Mouse (Mus musculus): ENCODE results near the gene Tctn3. TPM values are rescaled to one million over a fixed set of nuclear protein-coding genes. Genes with fewer than 3 reads are reported as not detected.

Tctn3 gene
- polyA plus RNA-seq, 1 experiment from 2014 or later = 13.9 TPM

DNA sequence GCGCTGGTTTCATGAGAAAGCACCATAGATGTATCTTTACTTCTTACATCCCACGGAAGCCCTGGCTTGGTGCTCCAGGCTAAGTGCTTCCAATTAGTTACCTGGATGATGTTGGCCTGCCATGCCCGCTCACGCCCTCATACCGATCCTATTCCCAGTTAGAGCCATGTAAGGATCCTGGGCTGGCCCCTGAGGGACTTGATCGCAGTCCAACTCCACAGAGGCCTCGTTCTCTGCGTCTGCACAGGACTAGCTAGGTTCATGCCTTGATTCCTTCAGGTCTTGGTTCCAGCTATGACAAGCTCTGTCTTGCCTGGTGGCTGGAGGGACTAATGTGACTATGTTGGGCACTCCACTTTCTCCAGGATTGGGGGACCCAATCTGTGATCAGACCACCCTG, 56.9 kb downstream of the Tctn3 start:
- Histone ChIP-seq H3K36me3 (peaks cover 60% of the 10 kb centered on the region), H3K4me2 (replicated peaks) (no peak overlapping the region), H3K9ac (no peak overlapping the region), H3K4me1 (no peaks in the 10 kb centered on the region), H3K27me3 (no peaks in the 10 kb centered on the region), H3K9me3 (replicated peaks) (no peaks in the 10 kb centered on the region), H3K27ac (replicated peaks) (no peak overlapping the region), H3K4me3 (replicated peaks) (no peak overlapping the region)
- WGBS = 86% methylated on average over 8 of the region's 8 CpGs
- no peak for ATAC-seq (ENCODE audit: insufficient number of reproducible peaks, low FRiP score, low TSS enrichment, low read depth)

DNA sequence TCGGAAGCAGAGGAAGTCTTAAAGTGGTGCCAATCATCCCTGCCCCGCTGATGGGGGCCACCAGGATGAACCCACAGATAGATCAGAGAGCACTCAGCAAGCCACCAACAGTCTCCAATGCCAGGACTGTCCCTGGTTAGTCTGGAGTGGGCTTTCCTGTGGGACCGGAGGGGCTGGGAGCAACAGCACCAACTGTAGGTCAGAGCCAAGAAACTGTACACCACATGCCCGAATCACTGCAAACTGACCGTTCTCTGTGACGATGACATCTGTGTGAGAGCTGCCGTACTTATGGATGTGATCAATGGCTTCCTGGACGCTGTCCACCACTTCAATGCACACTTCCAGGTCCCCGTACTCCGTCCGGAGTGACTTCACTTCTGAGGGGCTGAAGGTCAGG, 57.7 kb downstream of the Tctn3 start:
- H3K4me2 ChIP-seq (replicated peaks) = no peak overlapping the region
- peaks cover 60% of the 10 kb centered on the region for H3K36me3 ChIP-seq
- 87% methylated on average over 11 of the region's 11 CpGs for WGBS
- H3K4me1 ChIP-seq = peaks cover 1% of the 10 kb centered on the region; the same call in 1 of the 2 replicates
- no peaks in the 10 kb centered on the region for H3K9me3 ChIP-seq (replicated peaks)
- H3K27me3 ChIP-seq = no peaks in the 10 kb centered on the region
- no peak overlapping the region for H3K9ac ChIP-seq
- no peak overlapping the region for H3K4me3 ChIP-seq (replicated peaks)
- ATAC-seq (ENCODE audit: insufficient number of reproducible peaks, low FRiP score, low TSS enrichment, low read depth) = no peak
- H3K27ac ChIP-seq (replicated peaks) = no peak overlapping the region

DNA sequence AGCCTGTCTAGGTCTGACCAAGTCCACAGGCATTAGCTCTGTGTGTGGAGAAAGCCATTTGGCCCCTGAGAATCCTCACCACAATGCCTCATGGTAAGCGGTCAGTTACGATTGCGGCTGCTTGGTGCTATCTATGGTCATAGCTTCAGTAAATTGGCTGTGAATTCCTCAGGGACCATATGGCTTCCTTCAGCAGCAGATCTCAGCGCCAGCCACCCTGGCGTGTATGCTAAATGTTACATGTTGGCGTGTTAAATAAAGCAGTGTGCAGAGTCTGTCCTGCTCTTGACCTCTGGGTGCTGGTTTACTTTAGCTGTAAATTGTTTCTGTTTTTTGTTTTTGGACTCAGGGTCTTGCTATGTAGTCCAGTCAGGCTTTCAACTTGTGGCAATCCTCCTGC, 58.2 kb downstream of the Tctn3 start:
- Histone ChIP-seq H3K36me3 (peaks cover 60% of the 10 kb centered on the region), H3K4me1 (peaks cover 6% of the 10 kb centered on the region; the same call in 1 of the 2 replicates), H3K4me3 (replicated peaks) (no peak overlapping the region), H3K27ac (replicated peaks) (no peak overlapping the region), H3K4me2 (replicated peaks) (no peak overlapping the region), H3K27me3 (no peaks in the 10 kb centered on the region), H3K9me3 (replicated peaks) (no peaks in the 10 kb centered on the region), H3K9ac (no peak overlapping the region)
- ATAC-seq (ENCODE audit: insufficient number of reproducible peaks, low FRiP score, low TSS enrichment, low read depth) = no peak
- WGBS = 92% methylated on average over 6 of the region's 6 CpGs

DNA sequence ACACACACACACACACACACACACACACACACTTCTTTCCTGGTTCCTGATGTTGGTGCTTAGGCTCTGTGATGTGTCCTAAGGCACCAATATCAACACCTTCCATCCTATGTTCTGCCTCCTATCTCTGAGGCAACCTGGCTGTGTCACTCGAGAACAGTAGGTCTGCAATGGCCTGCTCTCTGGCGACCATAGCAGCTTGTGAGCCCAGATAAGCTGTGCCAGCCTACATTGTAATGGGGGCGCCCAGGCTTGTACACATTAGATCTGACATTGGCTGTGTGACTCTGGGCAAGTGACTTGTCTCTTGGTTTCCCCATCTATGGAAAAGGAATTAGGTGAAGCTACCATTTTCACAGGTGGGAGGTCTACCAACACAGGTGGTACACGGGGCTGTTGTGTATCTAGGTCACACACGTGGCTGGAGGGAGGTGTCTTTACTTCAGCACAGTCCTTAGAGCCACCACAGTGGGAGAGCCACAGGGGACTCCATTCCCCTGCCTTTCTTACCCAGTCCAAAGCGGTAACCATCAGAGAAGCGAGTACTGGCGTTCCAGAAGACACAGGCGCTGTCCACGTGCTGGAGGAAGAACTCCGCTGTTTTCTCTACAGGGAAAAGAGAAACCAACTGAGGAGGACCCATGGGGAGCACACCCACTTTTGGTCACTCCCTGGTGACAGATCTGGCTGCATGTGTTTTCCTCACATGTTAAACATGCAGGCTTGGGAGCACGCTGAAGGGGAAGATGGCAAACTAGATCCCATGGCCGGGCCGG, 58.8 kb downstream of the Tctn3 start:
- H3K27ac ChIP-seq (replicated peaks) = no peak overlapping the region

DNA sequence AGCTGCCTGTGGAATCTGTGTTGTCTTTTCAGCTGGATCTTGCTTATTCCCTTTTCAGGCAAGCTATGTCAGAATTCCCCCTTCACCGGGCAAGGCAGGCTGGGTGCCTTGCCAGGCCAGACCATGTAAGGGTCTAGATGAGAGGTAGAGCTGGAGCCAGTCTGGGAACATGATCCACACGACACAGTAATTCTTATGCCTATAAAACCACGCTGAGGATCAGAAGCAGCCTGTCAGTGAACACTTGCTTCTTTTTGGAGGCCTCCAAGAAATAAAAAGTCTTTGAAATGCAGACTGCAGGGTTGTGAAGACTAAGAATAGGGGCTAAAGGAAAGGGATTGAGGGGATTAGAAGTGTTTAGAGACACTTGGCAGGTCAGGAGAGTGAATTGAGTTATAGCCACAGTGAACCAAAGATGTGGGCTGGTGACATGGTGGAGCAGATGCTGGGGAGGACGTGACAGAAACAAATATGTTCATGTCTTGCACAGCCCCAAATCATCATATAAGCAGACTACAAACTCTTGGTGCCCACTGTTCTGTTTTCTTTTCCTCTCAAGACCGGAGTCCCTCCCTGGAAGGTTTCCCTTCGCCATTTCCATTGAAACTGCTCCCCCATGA, 62.4 kb downstream of the Tctn3 start:
- Histone ChIP-seq H3K4me3 (replicated peaks) (no peak overlapping the region), H3K27ac (replicated peaks) (0 out of 2 replicates have a peak overlapping the region, but pooled peaks have one; percentile 22), H3K36me3 (peaks cover 35% of the 10 kb centered on the region), H3K27me3 (no peaks in the 10 kb centered on the region; the same call in 1 of the 2 replicates), H3K9me3 (replicated peaks) (no peaks in the 10 kb centered on the region), H3K4me1 (peaks cover 12% of the 10 kb centered on the region; the same call in 1 of the 2 replicates), H3K4me2 (replicated peaks) (no peak overlapping the region), H3K9ac (no peak overlapping the region)
- ATAC-seq (ENCODE audit: insufficient number of reproducible peaks, low FRiP score, low TSS enrichment, low read depth) = no peak
- 52% methylated on average over 6 of the region's 6 CpGs for whole genome bisulfite sequencing

More for the DNA sequence above, 58.8 kb downstream of the Tctn3 start:
- ATAC-seq (ENCODE audit: insufficient number of reproducible peaks, low FRiP score, low TSS enrichment, low read depth) = no peak
- 88% methylated on average over 14 of the region's 14 CpGs for WGBS
- Histone ChIP-seq H3K27me3 (no peaks in the 10 kb centered on the region), H3K36me3 (peaks cover 60% of the 10 kb centered on the region), H3K9ac (no peak overlapping the region), H3K4me1 (peaks cover 12% of the 10 kb centered on the region; the same call in 1 of the 2 replicates), H3K9me3 (replicated peaks) (no peaks in the 10 kb centered on the region), H3K4me2 (replicated peaks) (no peak overlapping the region), H3K4me3 (replicated peaks) (no peak overlapping the region)

DNA sequence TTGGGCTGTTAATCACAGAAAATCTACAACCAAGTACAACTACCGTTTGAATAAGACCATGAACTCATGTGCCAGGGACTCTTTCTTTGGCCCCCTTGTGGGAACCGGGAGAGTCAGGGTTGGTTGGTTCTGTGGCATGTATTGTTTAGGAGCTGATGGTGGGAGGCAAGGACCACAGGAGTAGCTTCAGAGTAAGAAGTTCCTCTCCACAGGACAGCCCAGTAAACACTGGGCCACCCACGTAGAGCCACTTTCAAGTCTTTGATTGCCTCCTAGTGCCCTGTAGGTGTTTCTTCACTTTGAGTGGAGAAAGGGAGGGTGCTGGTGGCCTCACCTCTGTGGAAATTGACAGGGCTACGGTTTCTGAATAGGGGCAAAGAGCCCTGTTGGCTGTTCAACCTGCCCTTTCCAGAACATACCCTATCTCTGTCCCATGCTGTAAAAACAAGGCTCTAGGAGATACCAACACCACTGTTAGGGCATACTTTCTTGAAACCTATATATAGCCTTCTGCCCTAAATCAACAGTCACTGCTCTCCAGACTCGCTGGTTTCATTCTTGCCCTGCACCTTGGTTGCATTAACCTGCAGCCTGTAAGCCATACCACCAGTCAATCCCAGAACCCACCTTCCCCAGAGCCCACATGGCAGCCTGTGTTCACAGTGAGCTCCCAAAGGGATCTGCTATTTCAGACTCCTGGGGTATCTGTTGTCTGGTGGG, 63.1 kb downstream of the Tctn3 start:
- H3K27me3 ChIP-seq = no peaks in the 10 kb centered on the region; the same call in 1 of the 2 replicates
- H3K27ac ChIP-seq (replicated peaks) = 0 out of 2 replicates have a peak overlapping the region, but pooled peaks have one; percentile 22
- no peak overlapping the region for H3K4me2 ChIP-seq (replicated peaks)
- WGBS = 31% methylated on average over 5 of the region's 5 CpGs
- H3K36me3 ChIP-seq = peaks cover 29% of the 10 kb centered on the region
- peaks cover 12% of the 10 kb centered on the region; the same call in 1 of the 2 replicates for H3K4me1 ChIP-seq
- ATAC-seq (ENCODE audit: insufficient number of reproducible peaks, low FRiP score, low TSS enrichment, low read depth) = no peak
- no peaks in the 10 kb centered on the region for H3K9me3 ChIP-seq (replicated peaks)
- no peak overlapping the region for H3K4me3 ChIP-seq (replicated peaks)
- no peak overlapping the region for H3K9ac ChIP-seq

DNA sequence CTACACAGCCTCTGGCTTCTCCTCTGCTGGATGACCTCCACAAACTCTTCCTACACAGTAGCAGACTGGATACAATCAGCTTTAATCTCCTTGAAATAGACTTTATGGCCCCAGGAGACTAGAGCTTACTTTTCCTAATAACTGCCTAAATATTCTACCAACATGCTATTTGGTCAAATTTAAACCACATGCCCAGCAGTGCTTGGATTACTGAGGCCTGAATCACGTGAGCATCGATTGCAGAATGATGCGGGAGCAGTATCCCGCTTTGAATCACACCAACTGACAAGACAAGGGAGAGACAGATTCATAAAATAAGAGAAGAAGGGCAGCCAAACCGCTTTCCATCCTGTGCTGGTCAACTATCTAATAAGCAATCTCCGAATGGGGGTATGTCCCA, 63.6 kb downstream of the Tctn3 start:
- Histone ChIP-seq H3K9me3 (replicated peaks) (no peaks in the 10 kb centered on the region), H3K4me1 (peaks cover 12% of the 10 kb centered on the region; the same call in 1 of the 2 replicates), H3K9ac (no peak overlapping the region), H3K4me3 (replicated peaks) (no peak overlapping the region), H3K27ac (replicated peaks) (no peak overlapping the region), H3K4me2 (replicated peaks) (no peak overlapping the region), H3K27me3 (no peaks in the 10 kb centered on the region; the same call in 1 of the 2 replicates), H3K36me3 (peaks cover 23% of the 10 kb centered on the region)
- 49% methylated on average over 6 of the region's 6 CpGs for WGBS
- no peak for ATAC-seq (ENCODE audit: insufficient number of reproducible peaks, low FRiP score, low TSS enrichment, low read depth)

Other genes with a start within 250 kb of the Tctn3 start
- gene Sorbs1, start 98.5 kb downstream of the Tctn3 start, polyA plus RNA-seq (2015; fragmentation: Nextera tagmentation; extraction: Ambion mirVana) = 54.0 and 55.6 TPM in 2 replicates
- 64.5 and 65.2 TPM in 2 replicates for gene Aldh18a1, start 23.8 kb downstream of the Tctn3 start, polyA plus RNA-seq (2015; fragmentation: Nextera tagmentation; extraction: Ambion mirVana)
- gene Entpd1, start 133 bp upstream of the Tctn3 start, polyA plus RNA-seq (2015; fragmentation: Nextera tagmentation; extraction: Ambion mirVana) = 16.7 and 17.6 TPM in 2 replicates
- gene Cc2d2b, start 136.5 kb upstream of the Tctn3 start, polyA plus RNA-seq (2015; fragmentation: Nextera tagmentation; extraction: Ambion mirVana) = not detected in 2 replicates
- 11.1 TPM in 2 replicates for gene Ccnj, start 219.0 kb upstream of the Tctn3 start, polyA plus RNA-seq (2015; fragmentation: Nextera tagmentation; extraction: Ambion mirVana)